8 mouse cellular contexts compared by ENCODE assay signal in the genomic region with DNA sequence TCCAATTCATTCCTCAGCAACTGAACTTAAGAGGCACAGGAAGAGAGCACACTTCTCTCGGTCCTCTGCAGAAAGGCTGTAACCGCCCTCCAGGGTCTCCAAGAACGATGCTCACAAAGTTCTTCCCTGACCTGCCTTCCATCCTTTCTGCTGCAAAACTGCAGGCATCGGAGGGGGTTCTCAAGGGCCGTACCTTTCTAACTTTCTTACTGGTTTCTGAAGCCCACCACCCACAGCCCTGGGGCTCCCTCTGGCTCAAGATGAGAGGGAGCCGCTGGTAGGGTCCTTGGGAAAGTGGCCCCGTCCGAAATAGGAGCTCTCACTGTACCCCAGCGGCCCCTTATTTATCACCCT. TPM values are rescaled to one million over a fixed set of nuclear protein-coding genes. Genes with fewer than 3 reads are reported as not detected.
DNase-seq lines count a peak whose midpoint lies in the region; ATAC-seq and TF ChIP-seq lines count a peak whose summit lies in the region.

No protein-coding gene starts in this region.

- H3K4me3 ChIP-seq in lung, embryonic 14.5 days (ENCODE audit: low read depth, low read length), result peak overlapping the region; percentile 46
- H3K4me3 ChIP-seq in embryonic facial prominence, embryonic 12.5 days, result peak overlapping the region; percentile 45
- peak overlapping the region; percentile 42 for H3K4me3 ChIP-seq in midbrain, postnatal 0 days (ENCODE audit: low read depth, low read length)

- H3K36me3 ChIP-seq in lung, embryonic 14.5 days (ENCODE audit: insufficient read depth), result no peaks in the 10 kb centered on the region
- H3K36me3 ChIP-seq in embryonic facial prominence, embryonic 12.5 days, result no peaks in the 10 kb centered on the region
- no peaks in the 10 kb centered on the region for H3K36me3 ChIP-seq in midbrain, postnatal 0 days (ENCODE audit: insufficient read depth, low read length)

- DNase-seq in lung, embryonic 14.5 days, result no peak
- DNase-seq in lung, adult 18-20 months, result no peak
- DNase-seq in induced T-regulatory cell, adult 2 months (ENCODE audit: low read depth), result peak; percentile 45
- no peak for DNase-seq in midbrain, postnatal 0 days (ENCODE audit: low spot score)
- no peak for DNase-seq in spleen, adult 12 weeks (ENCODE audit: low spot score)
- no peak for DNase-seq in frontal cortex, postnatal 25 days (ENCODE audit: low spot score in 2 of 2)
- no peak for DNase-seq in adrenal gland, postnatal 4 days (ENCODE audit: low spot score in 2 of 2)

- no peak for TF ChIP-seq CTCF in lung, embryonic 14.5 days (IDR thresholded peaks at IDR 0.05; ENCODE audit: low read depth)
- TF ChIP-seq CTCF in midbrain, postnatal 0 days (IDR thresholded peaks at IDR 0.05), result no peak

- no peaks in the 10 kb centered on the region for H3K27me3 ChIP-seq in lung, embryonic 14.5 days (ENCODE audit: insufficient read depth, low read length)
- peaks cover 8% of the 10 kb centered on the region; the same call in 1 of the 2 replicates for H3K27me3 ChIP-seq in embryonic facial prominence, embryonic 12.5 days
- no peaks in the 10 kb centered on the region for H3K27me3 ChIP-seq in midbrain, postnatal 0 days (ENCODE audit: insufficient read depth, low read length)

- H3K9ac ChIP-seq in lung, embryonic 14.5 days, result peak overlapping the region; percentile 56
- H3K9ac ChIP-seq in embryonic facial prominence, embryonic 12.5 days, result peak overlapping the region; percentile 74
- peak overlapping the region; percentile 67 for H3K9ac ChIP-seq in midbrain, postnatal 0 days (replicated peaks; ENCODE audit: low read length, poor library complexity, severe bottlenecking)

- peak overlapping the region; percentile 64 for H3K4me2 ChIP-seq in lung, embryonic 14.5 days
- peak overlapping the region; percentile 73 for H3K4me2 ChIP-seq in embryonic facial prominence, embryonic 12.5 days (replicated peaks)
- H3K4me2 ChIP-seq in midbrain, postnatal 0 days (ENCODE audit: low read depth, low read length, poor library complexity, severe bottlenecking), result peak overlapping the region; percentile 77

- H3K4me1 ChIP-seq in lung, embryonic 14.5 days (ENCODE audit: insufficient read depth), result peaks cover 51% of the 10 kb centered on the region
- H3K4me1 ChIP-seq in embryonic facial prominence, embryonic 12.5 days, result peaks cover 66% of the 10 kb centered on the region
- peaks cover 47% of the 10 kb centered on the region for H3K4me1 ChIP-seq in midbrain, postnatal 0 days (ENCODE audit: insufficient read depth, low read length)

- peak overlapping the region; percentile 97 for H3K27ac ChIP-seq in lung, embryonic 14.5 days (ENCODE audit: low read depth)
- peak overlapping the region; percentile 96 for H3K27ac ChIP-seq in embryonic facial prominence, embryonic 12.5 days
- H3K27ac ChIP-seq in midbrain, postnatal 0 days (ENCODE audit: low read depth, low read length), result peak overlapping the region; percentile 94

- under 1% methylated on average over 9 of the region's 9 CpGs for WGBS in lung, embryonic 14.5 days
- 1% methylated on average over 9 of the region's 9 CpGs for WGBS in embryonic facial prominence, embryonic 12.5 days
- WGBS in midbrain, postnatal 0 days, result under 1% methylated on average over 9 of the region's 9 CpGs

- no peaks in the 10 kb centered on the region for H3K9me3 ChIP-seq in lung, embryonic 14.5 days (ENCODE audit: low read depth, low read length)
- no peaks in the 10 kb centered on the region for H3K9me3 ChIP-seq in embryonic facial prominence, embryonic 12.5 days
- no peaks in the 10 kb centered on the region for H3K9me3 ChIP-seq in midbrain, postnatal 0 days (ENCODE audit: low read length)

- ATAC-seq in lung, embryonic 14.5 days (ENCODE audit: insufficient read depth), result peak; percentile 27
- no peak for ATAC-seq in embryonic facial prominence, embryonic 12.5 days (ENCODE audit: insufficient number of reproducible peaks, insufficient read depth, low FRiP score, low TSS enrichment)
- ATAC-seq in midbrain, postnatal 0 days (ENCODE audit: low FRiP score), result no peak

RNA-seq across cellular contexts. Expression of gene Gpr84, which starts 5.8 kb away (rescaled TPM):
- 0.61 TPM in 1 of 2 replicates, not detected in the other for polyA plus RNA-seq in lung, embryonic 14.5 days (2014; fragmentation: Nextera tagmentation; extraction: Ambion mirVana)
- 0.47 and 0.67 TPM in 2 replicates for polyA plus RNA-seq in embryonic facial prominence, embryonic 12.5 days (2016; fragmentation: Nextera tagmentation; extraction: Ambion mirVana)
- total RNA-seq in midbrain, postnatal 0 days (2014; rRNA removed), result 0.27 TPM in 1 of 2 replicates, not detected in the other
- 0.29 and 0.37 TPM in 2 replicates for polyA plus RNA-seq in midbrain, postnatal 0 days (2015; fragmentation: Nextera tagmentation; extraction: Ambion mirVana)
- not detected for total RNA-seq in adrenal gland, postnatal 4 days (2021)

RNA-seq across cellular contexts. Expression of gene Copz1, which starts 32.1 kb away (rescaled TPM):
- 304 and 306 TPM in 2 replicates for polyA plus RNA-seq in lung, embryonic 14.5 days (2014; fragmentation: Nextera tagmentation; extraction: Ambion mirVana)
- polyA plus RNA-seq in embryonic facial prominence, embryonic 12.5 days (2016; fragmentation: Nextera tagmentation; extraction: Ambion mirVana), result 257 and 268 TPM in 2 replicates
- 127 and 151 TPM in 2 replicates for total RNA-seq in midbrain, postnatal 0 days (2014; rRNA removed)
- 178 and 184 TPM in 2 replicates for polyA plus RNA-seq in midbrain, postnatal 0 days (2015; fragmentation: Nextera tagmentation; extraction: Ambion mirVana)
- total RNA-seq in adrenal gland, postnatal 4 days (2021), result 100 to 1,000 TPM; 132 to 140 TPM

RNA-seq across cellular contexts. Expression of gene Zfp385a, which starts 35.3 kb away (rescaled TPM):
- polyA plus RNA-seq in lung, embryonic 14.5 days (2014; fragmentation: Nextera tagmentation; extraction: Ambion mirVana), result 11.8 and 12.0 TPM in 2 replicates
- polyA plus RNA-seq in embryonic facial prominence, embryonic 12.5 days (2016; fragmentation: Nextera tagmentation; extraction: Ambion mirVana), result 12.6 and 14.5 TPM in 2 replicates
- 22.0 and 26.5 TPM in 2 replicates for total RNA-seq in midbrain, postnatal 0 days (2014; rRNA removed)
- polyA plus RNA-seq in midbrain, postnatal 0 days (2015; fragmentation: Nextera tagmentation; extraction: Ambion mirVana), result 26.9 and 28.8 TPM in 2 replicates
- 10 to 100 TPM; 22.5 to 29.7 TPM for total RNA-seq in adrenal gland, postnatal 4 days (2021)

RNA-seq across cellular contexts. Expression of gene Nfe2, which starts 46.4 kb away (rescaled TPM):
- 3.9 TPM in 2 replicates for polyA plus RNA-seq in lung, embryonic 14.5 days (2014; fragmentation: Nextera tagmentation; extraction: Ambion mirVana)
- 4.9 and 5.2 TPM in 2 replicates for polyA plus RNA-seq in embryonic facial prominence, embryonic 12.5 days (2016; fragmentation: Nextera tagmentation; extraction: Ambion mirVana)
- 0.99 and 3.2 TPM in 2 replicates for total RNA-seq in midbrain, postnatal 0 days (2014; rRNA removed)
- polyA plus RNA-seq in midbrain, postnatal 0 days (2015; fragmentation: Nextera tagmentation; extraction: Ambion mirVana), result 0.26 and 0.32 TPM in 2 replicates
- total RNA-seq in adrenal gland, postnatal 4 days (2021), result 1 to 10 TPM; 5.8 to 8.9 TPM
